Mouse (Mus musculus): ENCODE measurements at regions not wholly inside any gene's neighbourhood (a gene's known extent, or its start where the extent isn't known, plus 50 kb on each side); places are given as distances from the start of the nearest gene placed in this dataset.

DNA sequence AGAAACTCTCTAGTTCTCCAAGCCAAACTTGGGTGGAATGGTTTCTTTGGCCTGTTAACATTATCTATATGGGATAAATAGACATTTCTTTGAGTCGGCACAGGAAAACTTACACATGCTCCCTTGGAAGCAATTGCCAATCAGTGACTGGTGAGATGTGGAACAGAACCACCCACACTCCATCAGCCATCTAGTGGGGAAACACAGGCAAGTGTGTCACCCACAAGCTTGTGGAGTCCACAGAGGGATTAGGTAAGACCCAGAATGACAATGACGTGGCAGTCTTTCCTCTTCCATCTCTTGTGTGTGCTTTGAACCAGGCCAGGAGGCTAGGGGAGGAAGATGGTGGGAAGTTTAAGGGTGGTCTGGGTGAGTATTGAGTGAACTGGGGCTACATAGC lies 257.5 kb upstream of the Gadl1 start:
- WGBS, result 69% methylated on average over 2 of the region's 2 CpGs
- Histone ChIP-seq H3K4me1 (ENCODE audit: control insufficient read depth, insufficient read depth) (no peaks in the 10 kb centered on the region), H3K36me3 (replicated peaks; ENCODE audit: control insufficient read depth, insufficient read depth, low read length) (no peaks in the 10 kb centered on the region), H3K9ac (replicated peaks; ENCODE audit: low read depth, low read length) (no peak overlapping the region), H3K27ac (ENCODE audit: low read depth) (no peak overlapping the region), H3K4me3 (ENCODE audit: low read depth, low read length) (no peak overlapping the region), H3K4me2 (ENCODE audit: low read depth, low read length) (no peak overlapping the region), H3K27me3 (ENCODE audit: control insufficient read depth, insufficient read depth, low read length) (no peaks in the 10 kb centered on the region), H3K9me3 (replicated peaks; ENCODE audit: control insufficient read depth, low read length) (no peaks in the 10 kb centered on the region)
- ATAC-seq (ENCODE audit: insufficient read depth, low read depth), result no peak
- no peak for DNase-seq (ENCODE audit: low spot score)
- TF ChIP-seq EP300 (IDR thresholded peaks at IDR 0.05; ENCODE audit: low read depth) (no peak), CTCF (IDR thresholded peaks at IDR 0.05; ENCODE audit: low read depth) (no peak)

DNA sequence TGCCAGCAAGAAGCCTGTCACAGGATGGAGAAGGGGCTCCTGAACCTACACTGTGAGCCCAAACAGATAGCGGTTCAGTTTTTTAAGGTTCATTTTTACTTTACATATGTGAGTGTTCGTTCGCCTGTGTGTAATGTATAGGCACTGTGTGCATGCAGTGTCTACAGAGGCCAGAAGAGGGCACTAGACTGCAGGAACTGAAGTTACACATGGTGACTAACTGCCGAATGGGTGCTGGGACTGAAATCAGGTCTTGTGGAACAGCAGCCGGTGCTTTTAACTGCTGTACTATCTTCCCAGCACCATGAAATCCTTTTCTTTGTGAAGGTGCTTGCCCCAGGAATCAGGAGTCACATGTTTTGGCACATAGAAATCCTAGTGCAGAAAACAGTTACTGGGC lies 256.1 kb upstream of the Gadl1 start:
- Histone ChIP-seq H3K27ac (ENCODE audit: low read depth) (no peak overlapping the region), H3K4me2 (ENCODE audit: low read depth, low read length) (no peak overlapping the region), H3K9ac (replicated peaks; ENCODE audit: low read depth, low read length) (no peak overlapping the region), H3K4me1 (ENCODE audit: control insufficient read depth, insufficient read depth) (no peaks in the 10 kb centered on the region), H3K36me3 (replicated peaks; ENCODE audit: control insufficient read depth, insufficient read depth, low read length) (no peaks in the 10 kb centered on the region), H3K27me3 (ENCODE audit: control insufficient read depth, insufficient read depth, low read length) (no peaks in the 10 kb centered on the region), H3K4me3 (ENCODE audit: low read depth, low read length) (no peak overlapping the region), H3K9me3 (replicated peaks; ENCODE audit: control insufficient read depth, low read length) (no peaks in the 10 kb centered on the region)
- WGBS, result 91% methylated on average over 5 of the region's 5 CpGs
- ATAC-seq (ENCODE audit: insufficient read depth, low read depth) (no peak), DNase-seq (ENCODE audit: low spot score) (no peak)
- no peak for TF ChIP-seq CTCF (IDR thresholded peaks at IDR 0.05; ENCODE audit: low read depth)
- no peak for TF ChIP-seq EP300 (IDR thresholded peaks at IDR 0.05; ENCODE audit: low read depth)

DNA sequence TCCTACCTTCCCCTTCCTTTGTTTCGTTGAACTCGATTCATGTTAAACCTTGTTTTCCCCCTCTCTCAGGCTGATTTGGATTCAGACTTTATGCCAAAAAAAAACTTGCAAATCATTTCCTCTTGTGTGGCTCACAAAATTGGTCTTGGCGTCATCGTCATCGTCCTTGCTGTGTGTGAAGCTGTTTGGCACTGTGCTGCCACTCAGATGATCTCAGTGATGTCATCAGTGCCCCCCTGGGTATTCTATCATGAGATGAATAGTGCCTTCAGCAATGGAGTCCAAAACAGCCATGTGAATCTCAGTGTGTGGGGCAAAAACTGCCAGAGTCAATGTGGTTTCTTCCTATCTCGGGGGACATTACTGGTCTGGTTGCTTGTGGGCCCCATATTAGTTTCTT lies 254.3 kb upstream of the Gadl1 start:
- TF ChIP-seq CTCF (IDR thresholded peaks at IDR 0.05; ENCODE audit: low read depth) (no peak), EP300 (IDR thresholded peaks at IDR 0.05; ENCODE audit: low read depth) (no peak)
- no peak overlapping the region for H3K4me3 ChIP-seq (ENCODE audit: low read depth, low read length)
- no peak overlapping the region for H3K27ac ChIP-seq (ENCODE audit: low read depth)
- 81% methylated on average over 6 of the region's 6 CpGs for WGBS
- no peak overlapping the region for H3K4me2 ChIP-seq (ENCODE audit: low read depth, low read length)
- no peaks in the 10 kb centered on the region for H3K27me3 ChIP-seq (ENCODE audit: control insufficient read depth, insufficient read depth, low read length)
- DNase-seq (ENCODE audit: low spot score) (no peak), ATAC-seq (ENCODE audit: insufficient read depth, low read depth) (no peak)
- H3K9ac ChIP-seq (replicated peaks; ENCODE audit: low read depth, low read length), result no peak overlapping the region
- H3K9me3 ChIP-seq (replicated peaks; ENCODE audit: control insufficient read depth, low read length), result 0 out of 2 replicates have a peak, but pooled peaks cover 4% of the 10 kb centered on the region
- no peaks in the 10 kb centered on the region for H3K4me1 ChIP-seq (ENCODE audit: control insufficient read depth, insufficient read depth)
- H3K36me3 ChIP-seq (replicated peaks; ENCODE audit: control insufficient read depth, insufficient read depth, low read length), result no peaks in the 10 kb centered on the region

DNA sequence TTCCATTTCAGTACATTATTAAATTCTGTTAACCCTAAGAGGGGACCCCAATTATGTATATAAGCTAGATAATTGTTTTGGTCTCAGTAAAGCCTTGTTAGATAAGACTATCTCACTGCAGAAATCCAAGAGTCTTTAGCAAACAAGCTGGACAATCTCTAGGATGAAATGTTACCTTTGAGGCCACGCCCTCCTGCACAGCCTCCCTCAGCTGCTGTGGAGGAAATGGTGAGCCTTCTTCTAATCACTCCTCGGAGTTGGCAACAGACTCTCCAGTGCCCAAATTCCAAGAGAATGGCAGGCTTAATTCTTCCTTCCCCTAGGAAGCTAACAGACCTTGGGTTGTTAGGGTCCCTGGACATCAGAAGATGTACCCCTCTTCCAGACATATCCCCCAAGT lies 252.7 kb upstream of the Gadl1 start:
- ATAC-seq (ENCODE audit: insufficient read depth, low read depth), result no peak
- WGBS, result 45% methylated on average over 2 of the region's 2 CpGs
- no peak overlapping the region for H3K27ac ChIP-seq (ENCODE audit: low read depth)
- no peak overlapping the region for H3K4me2 ChIP-seq (ENCODE audit: low read depth, low read length)
- no peaks in the 10 kb centered on the region for H3K36me3 ChIP-seq (replicated peaks; ENCODE audit: control insufficient read depth, insufficient read depth, low read length)
- H3K9me3 ChIP-seq (replicated peaks; ENCODE audit: control insufficient read depth, low read length), result 0 out of 2 replicates have a peak, but pooled peaks cover 4% of the 10 kb centered on the region
- DNase-seq (ENCODE audit: low spot score), result no peak
- H3K9ac ChIP-seq (replicated peaks; ENCODE audit: low read depth, low read length), result no peak overlapping the region
- no peak for TF ChIP-seq EP300 (IDR thresholded peaks at IDR 0.05; ENCODE audit: low read depth)
- no peak for TF ChIP-seq CTCF (IDR thresholded peaks at IDR 0.05; ENCODE audit: low read depth)
- H3K27me3 ChIP-seq (ENCODE audit: control insufficient read depth, insufficient read depth, low read length), result no peaks in the 10 kb centered on the region
- H3K4me1 ChIP-seq (ENCODE audit: control insufficient read depth, insufficient read depth), result no peaks in the 10 kb centered on the region
- H3K4me3 ChIP-seq (ENCODE audit: low read depth, low read length), result no peak overlapping the region

DNA sequence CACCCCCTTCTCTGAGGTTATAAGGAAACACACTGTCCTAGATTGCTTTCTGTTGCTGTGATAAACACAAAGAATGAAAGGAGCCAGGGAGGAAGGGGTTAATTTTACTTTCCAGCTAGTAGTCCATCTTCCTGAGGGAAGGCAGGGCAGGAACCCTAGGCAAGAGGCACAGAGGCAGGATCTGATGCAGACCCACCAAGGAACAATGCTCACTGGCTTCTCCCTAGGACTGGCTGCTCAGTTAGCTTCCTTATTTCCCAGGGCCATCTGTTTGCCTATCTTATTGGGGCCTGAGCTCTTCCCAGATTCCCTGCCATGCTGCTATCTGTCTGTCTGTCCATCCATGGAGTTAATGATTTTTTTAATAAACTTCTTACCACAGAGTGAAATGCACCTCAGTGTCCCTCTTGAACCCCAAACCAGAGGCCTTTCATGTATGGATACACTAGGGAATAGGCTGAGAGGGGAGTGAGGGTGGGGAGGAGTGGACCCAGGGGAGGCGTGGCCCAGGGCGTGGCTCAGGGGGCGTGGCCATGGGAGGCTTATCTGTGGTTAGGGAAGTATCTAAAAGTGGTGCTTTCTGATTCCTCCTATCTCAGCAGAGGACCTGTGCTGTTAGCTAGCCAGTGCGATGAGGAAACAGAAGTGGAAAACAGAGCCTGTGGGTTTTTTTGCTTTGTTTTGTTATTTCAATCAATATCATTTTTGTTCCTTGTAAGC lies 252.1 kb upstream of the Gadl1 start:
- Histone ChIP-seq H3K4me2 (ENCODE audit: low read depth, low read length) (no peak overlapping the region), H3K9ac (replicated peaks; ENCODE audit: low read depth, low read length) (no peak overlapping the region), H3K27ac (ENCODE audit: low read depth) (no peak overlapping the region), H3K4me3 (ENCODE audit: low read depth, low read length) (no peak overlapping the region), H3K27me3 (ENCODE audit: control insufficient read depth, insufficient read depth, low read length) (no peaks in the 10 kb centered on the region), H3K4me1 (ENCODE audit: control insufficient read depth, insufficient read depth) (no peaks in the 10 kb centered on the region), H3K9me3 (replicated peaks; ENCODE audit: control insufficient read depth, low read length) (0 out of 2 replicates have a peak, but pooled peaks cover 4% of the 10 kb centered on the region), H3K36me3 (replicated peaks; ENCODE audit: control insufficient read depth, insufficient read depth, low read length) (no peaks in the 10 kb centered on the region)
- WGBS, result 26% methylated on average over 4 of the region's 4 CpGs
- TF ChIP-seq EP300 (IDR thresholded peaks at IDR 0.05; ENCODE audit: low read depth), result no peak
- TF ChIP-seq CTCF (IDR thresholded peaks at IDR 0.05; ENCODE audit: low read depth), result no peak
- DNase-seq (ENCODE audit: low spot score) (no peak), ATAC-seq (ENCODE audit: insufficient read depth, low read depth) (no peak)

DNA sequence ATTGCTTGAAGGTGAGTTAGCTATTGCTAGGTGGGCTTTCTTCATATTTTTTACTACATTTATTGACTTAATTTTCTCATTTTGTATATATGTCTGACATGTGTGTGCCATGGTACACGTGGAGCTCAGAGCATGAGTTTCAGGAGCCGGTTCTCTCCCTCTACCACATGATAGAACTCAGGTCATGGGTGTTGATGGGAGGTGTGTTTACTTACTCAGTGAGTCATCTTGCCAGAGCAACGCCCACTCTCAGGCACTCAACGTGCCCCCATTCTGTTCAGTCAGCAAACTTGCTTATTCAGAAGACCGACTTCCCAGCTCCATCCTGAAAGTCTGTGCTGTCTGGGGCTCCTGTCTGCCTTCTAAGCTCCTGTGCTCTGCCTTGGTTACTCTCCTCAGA lies 250.8 kb upstream of the Gadl1 start:
- no peak overlapping the region for H3K4me2 ChIP-seq (ENCODE audit: low read depth, low read length)
- no peak for ATAC-seq (ENCODE audit: insufficient read depth, low read depth)
- no peaks in the 10 kb centered on the region for H3K36me3 ChIP-seq (replicated peaks; ENCODE audit: control insufficient read depth, insufficient read depth, low read length)
- no peak for DNase-seq (ENCODE audit: low spot score)
- TF ChIP-seq CTCF (IDR thresholded peaks at IDR 0.05; ENCODE audit: low read depth) (no peak), EP300 (IDR thresholded peaks at IDR 0.05; ENCODE audit: low read depth) (no peak)
- no peaks in the 10 kb centered on the region for H3K4me1 ChIP-seq (ENCODE audit: control insufficient read depth, insufficient read depth)
- H3K9me3 ChIP-seq (replicated peaks; ENCODE audit: control insufficient read depth, low read length), result 0 out of 2 replicates have a peak, but pooled peaks cover 4% of the 10 kb centered on the region
- WGBS, result 79% methylated on average over 5 of the region's 5 CpGs
- H3K9ac ChIP-seq (replicated peaks; ENCODE audit: low read depth, low read length), result no peak overlapping the region
- H3K27ac ChIP-seq (ENCODE audit: low read depth), result no peak overlapping the region
- H3K4me3 ChIP-seq (ENCODE audit: low read depth, low read length), result no peak overlapping the region
- no peaks in the 10 kb centered on the region for H3K27me3 ChIP-seq (ENCODE audit: control insufficient read depth, insufficient read depth, low read length)
